Mouse (Mus musculus): ENCODE results near the gene Pikfyve. TPM values are rescaled to one million over a fixed set of nuclear protein-coding genes. Genes with fewer than 3 reads are reported as not detected.

Gene Pikfyve
- polyA plus RNA-seq, 1 experiment from 2014 or later = 13.5 TPM

Other genes with a start within 250 kb of the Pikfyve start
- 7.5 and 9.4 TPM in 2 replicates for gene Plekhm3, start 229.9 kb upstream of the Pikfyve start, polyA plus RNA-seq (2015; fragmentation: Nextera tagmentation; extraction: Ambion mirVana)
- gene Akr1cl, start 153.9 kb upstream of the Pikfyve start, polyA plus RNA-seq (2015; fragmentation: Nextera tagmentation; extraction: Ambion mirVana) = 0.10 TPM in 1 of 2 replicates, not detected in the other
- gene Cryge, start 135.5 kb upstream of the Pikfyve start, polyA plus RNA-seq (2015; fragmentation: Nextera tagmentation; extraction: Ambion mirVana) = 0.38 TPM in 1 of 2 replicates, not detected in the other
- gene Crygd, start 123.2 kb upstream of the Pikfyve start, polyA plus RNA-seq (2015; fragmentation: Nextera tagmentation; extraction: Ambion mirVana) = not detected in 2 replicates
- gene Crygc, start 113.0 kb upstream of the Pikfyve start, polyA plus RNA-seq (2015; fragmentation: Nextera tagmentation; extraction: Ambion mirVana) = not detected in 2 replicates
- gene Crygb, start 104.4 kb upstream of the Pikfyve start, polyA plus RNA-seq (2015; fragmentation: Nextera tagmentation; extraction: Ambion mirVana) = not detected in 2 replicates
- gene Cryga, start 83.3 kb upstream of the Pikfyve start, polyA plus RNA-seq (2015; fragmentation: Nextera tagmentation; extraction: Ambion mirVana) = not detected in 2 replicates
- gene Gm28845, start 67.1 kb upstream of the Pikfyve start, polyA plus RNA-seq (2015; fragmentation: Nextera tagmentation; extraction: Ambion mirVana) = not detected in 2 replicates
- 0.09 and 0.50 TPM in 2 replicates for gene D630023F18Rik, start 63.5 kb upstream of the Pikfyve start, polyA plus RNA-seq (2015; fragmentation: Nextera tagmentation; extraction: Ambion mirVana)
- gene Idh1, start 183 bp upstream of the Pikfyve start, polyA plus RNA-seq (2015; fragmentation: Nextera tagmentation; extraction: Ambion mirVana) = 399 and 431 TPM in 2 replicates
- gene Pth2r, start 95.4 kb downstream of the Pikfyve start, polyA plus RNA-seq (2015; fragmentation: Nextera tagmentation; extraction: Ambion mirVana) = 0.54 and 1.1 TPM in 2 replicates